Mouse (Mus musculus) limb, embryonic 14.5 days (tissue): Measurements from ENCODE around the gene C7. TPM values are rescaled to one million over a fixed set of nuclear protein-coding genes. Genes with fewer than 3 reads are reported as not detected.

Experiments used
- ATAC-seq: fragments of 200-750 bp; cut with Nextera tagmentation; 2 replicates; pipeline ENCODE4 v1.8.0; 2017; ENCODE audit warnings: low read depth, moderate number of reproducible peaks, moderate TSS enrichment; ENCODE audit not compliant: low FRiP score
- DNase-seq: peaks from one replicate; pipeline ENCODE4 v3.0.0-alpha.2; 2015; ENCODE audit warnings: low spot score
- H3K27ac ChIP-seq: fragments of 300-500 bp; sonication (generic); replicated peaks from 2 replicates; pipeline ENCODE4 v1.5.1; 2014; ENCODE audit warnings: low read depth, mild to moderate bottlenecking, low read length, moderate library complexity, mixed read lengths
- H3K27me3 ChIP-seq: fragments of 300-500 bp; sonication (generic); 2 replicates; pipeline ENCODE4 v1.6.1; 2014; ENCODE audit warnings: low read length, mixed read lengths; ENCODE audit not compliant: control insufficient read depth, insufficient read depth
- H3K36me3 ChIP-seq: fragments of 300-500 bp; sonication (generic); 2 replicates; pipeline ENCODE4 v1.6.1; 2014; ENCODE audit warnings: mild to moderate bottlenecking, low read length, moderate library complexity, mixed read lengths; ENCODE audit not compliant: control insufficient read depth, insufficient read depth
- H3K4me1 ChIP-seq: fragments of 300-500 bp; sonication (generic); 2 replicates; pipeline ENCODE4 v1.6.1; 2014; ENCODE audit warnings: antibody characterized with exemption, low read length, mixed read lengths; ENCODE audit not compliant: control insufficient read depth, insufficient read depth
- H3K4me2 ChIP-seq: fragments of 300-500 bp; sonication (generic); replicated peaks from 2 replicates; pipeline ENCODE4 v1.6.1; 2014; ENCODE audit warnings: low read depth, mild to moderate bottlenecking, low read length, moderate library complexity; ENCODE audit not compliant: severe bottlenecking
- H3K4me3 ChIP-seq: fragments of 300-500 bp; sonication (generic); replicated peaks from 2 replicates; pipeline ENCODE4 v1.5.1; 2014; ENCODE audit warnings: low read length
- H3K9ac ChIP-seq: fragments of 300-500 bp; sonication (generic); 2 replicates; pipeline ENCODE4 v1.6.1; 2014; ENCODE audit warnings: mild to moderate bottlenecking, low read depth, low read length, moderate library complexity; ENCODE audit not compliant: severe bottlenecking
- H3K9me3 ChIP-seq: fragments of 300-500 bp; sonication (generic); 2 replicates; pipeline ENCODE4 v1.6.1; 2016; ENCODE audit warnings: low read length; ENCODE audit not compliant: control insufficient read depth
- POLR2A ChIP-seq: fragments of 200-500 bp; IDR thresholded peaks from 2 replicates; pipeline ENCODE4 v1.8.0; 2012; ENCODE audit warnings: inconsistent platforms, mild to moderate bottlenecking, moderate library complexity, borderline replicate concordance; ENCODE audit not compliant: insufficient read depth, insufficient read length; ENCODE audit errors: extremely low read depth
- WGBS: fragments of 180-500 bp; shearing (Covaris S2); extraction: QIAGEN DNeasy Blood & Tissue Kit; methylation state at CpG from one replicate; pipeline ENCODE4 v1.1.7; 2014; 5-methylcytosine and 5-hydroxymethylcytosine counted together
- polyA plus RNA-seq, 2 experiments: library from polyadenylated mRNA; depleted of rRNA in 1 of 2; stranded (reverse) in 1 of 2; unstranded in 1 of 2; fragments of >200 nt; fragmentation: Nextera tagmentation in 1 of 2; extraction: Ambion mirVana in 1 of 2; gene quantifications; 2 replicates each; pipeline versions ENCODE4 v1.2.1 to v1.2.3; 2012 to 2014

Gene C7
- polyA plus RNA-seq (2012; rRNA removed): 0.05 and 0.26 TPM in 2 replicates
- polyA plus RNA-seq (2014; fragmentation: Nextera tagmentation; extraction: Ambion mirVana): 0.11 and 0.28 TPM in 2 replicates

GRCm38 (mm10) chr15:5063635-5064034 lies at the start of gene C7:
Gene C7, minus strand, starts transcription at chr15:5063740.
- Histone ChIP-seq H3K4me2 (no peak within 1 kb of the TSS), H3K36me3 (no peaks in the 10 kb centered on the region), H3K4me1 (no peaks in the 10 kb centered on the region), H3K9me3 (no peaks in the 10 kb centered on the region), H3K27ac (no peak within 1 kb of the TSS), H3K4me3 (no peak within 1 kb of the TSS), H3K27me3 (no peaks in the 10 kb centered on the region), H3K9ac (no peak within 1 kb of the TSS)
- DNase-seq: no peak
- no peak for ATAC-seq
- no peak for TF ChIP-seq POLR2A

GRCm38 (mm10) chr15:5112651-5113050 lies 49.1 kb upstream of the C7 start:
- no peak overlapping the region for H3K9ac ChIP-seq
- DNase-seq (no peak), ATAC-seq (no peak)
- H3K27ac ChIP-seq: no peak overlapping the region
- peaks cover 3% of the 10 kb centered on the region for H3K36me3 ChIP-seq
- WGBS: 82% methylated on average over 3 of the region's 3 CpGs
- H3K4me1 ChIP-seq: peaks cover 3% of the 10 kb centered on the region
- no peak for TF ChIP-seq POLR2A
- H3K9me3 ChIP-seq: no peaks in the 10 kb centered on the region
- no peak overlapping the region for H3K4me2 ChIP-seq
- no peaks in the 10 kb centered on the region for H3K27me3 ChIP-seq
- no peak overlapping the region for H3K4me3 ChIP-seq

- Histone ChIP-seq H3K4me3 (no peak overlapping the region), H3K4me2 (no peak overlapping the region), H3K36me3 (no peaks in the 10 kb centered on the region), H3K9me3 (no peaks in the 10 kb centered on the region), H3K9ac (no peak overlapping the region), H3K27ac (no peak overlapping the region), H3K4me1 (no peaks in the 10 kb centered on the region), H3K27me3 (no peaks in the 10 kb centered on the region)
- ATAC-seq (no peak), DNase-seq (no peak)
- TF ChIP-seq POLR2A: no peak
- 73% methylated on average over 3 of the region's 3 CpGs for WGBS
Measured at GRCm38 (mm10) chr15:5108655-5109040, 45.1 kb upstream of the C7 start.

- Histone ChIP-seq H3K27me3 (no peaks in the 10 kb centered on the region), H3K36me3 (no peaks in the 10 kb centered on the region), H3K4me3 (no peak within 1 kb of the TSS; the same call in 1 of the 2 replicates), H3K9me3 (no peaks in the 10 kb centered on the region), H3K4me2 (no peak within 1 kb of the TSS), H3K4me1 (no peaks in the 10 kb centered on the region), H3K9ac (no peak within 1 kb of the TSS), H3K27ac (no peak within 1 kb of the TSS)
- DNase-seq: no peak
- no peak for TF ChIP-seq POLR2A
- no peak for ATAC-seq
- 68% methylated on average over 21 of the region's 21 CpGs for WGBS
Measured at GRCm38 (mm10) chr15:5107686-5108654, 44.4 kb upstream of the C7 start, which contains the start of gene Card6. Gene Card6, minus strand, starts transcription at chr15:5108539.

GRCm38 (mm10) chr15:5106293-5106692 lies 42.8 kb upstream of the C7 start:
- Histone ChIP-seq H3K27ac (no peak overlapping the region), H3K9ac (no peak overlapping the region), H3K4me3 (no peak overlapping the region), H3K4me1 (no peaks in the 10 kb centered on the region), H3K4me2 (no peak overlapping the region), H3K27me3 (no peaks in the 10 kb centered on the region), H3K36me3 (no peaks in the 10 kb centered on the region), H3K9me3 (no peaks in the 10 kb centered on the region)
- DNase-seq: no peak
- ATAC-seq: no peak
- TF ChIP-seq POLR2A: no peak
- 48% methylated on average over 2 of the region's 2 CpGs for WGBS
